Mouse (Mus musculus) midbrain, embryonic 13.5 days (tissue): Measurements from ENCODE around the gene Asna1. TPM values are rescaled to one million over a fixed set of nuclear protein-coding genes. Genes with fewer than 3 reads are reported as not detected.

ENCODE experiments used
- ATAC-seq: fragments of 200-750 bp; cut with Nextera tagmentation; 2 replicates; pipeline ENCODE4 v1.8.0; 2017; ENCODE audit warnings: mild to moderate bottlenecking, moderate TSS enrichment, moderate library complexity
- H3K27ac ChIP-seq: fragments of 300-500 bp; sonication (generic); 2 replicates; pipeline ENCODE4 v1.5.1; 2015; ENCODE audit warnings: inconsistent platforms, mild to moderate bottlenecking, moderate library complexity
- H3K27me3 ChIP-seq: fragments of 300-500 bp; sonication (generic); 2 replicates; pipeline ENCODE4 v1.6.1; 2015; ENCODE audit warnings: mild to moderate bottlenecking, inconsistent platforms
- H3K36me3 ChIP-seq: fragments of 300-500 bp; sonication (generic); 2 replicates; pipeline ENCODE4 v1.6.1; 2015; ENCODE audit warnings: mild to moderate bottlenecking, inconsistent platforms
- H3K4me1 ChIP-seq: fragments of 300-500 bp; sonication (generic); replicated peaks from 2 replicates; pipeline ENCODE4 v1.6.1; 2015; ENCODE audit warnings: inconsistent platforms
- H3K4me2 ChIP-seq: fragments of 300-500 bp; sonication (generic); replicated peaks from 2 replicates; pipeline ENCODE4 v1.6.1; 2015; ENCODE audit warnings: moderate library complexity, mild to moderate bottlenecking, inconsistent platforms
- H3K4me3 ChIP-seq: fragments of 300-500 bp; sonication (generic); replicated peaks from 2 replicates; pipeline ENCODE4 v1.5.1; 2015; ENCODE audit warnings: mild to moderate bottlenecking, inconsistent platforms
- H3K9ac ChIP-seq: fragments of 300-500 bp; sonication (generic); replicated peaks from 2 replicates; pipeline ENCODE4 v1.6.1; 2015; ENCODE audit warnings: mild to moderate bottlenecking, inconsistent platforms
- H3K9me3 ChIP-seq: fragments of 300-500 bp; sonication (generic); 2 replicates; pipeline ENCODE4 v1.6.1; 2016; ENCODE audit warnings: mild to moderate bottlenecking, inconsistent platforms
- WGBS: fragments of 180-500 bp; shearing (Covaris S2); methylation state at CpG from one replicate; pipeline ENCODE4 v1.1.7; 2015; 5-methylcytosine and 5-hydroxymethylcytosine counted together
- microRNA-seq: library from miRNA; unstranded; fragments of <30 nt; microRNA quantifications from one replicate; pipeline ENCODE4, GENCODE M21; 2016
- polyA plus RNA-seq: library from polyadenylated mRNA; unstranded; fragments of >200 nt; fragmentation: Nextera tagmentation; extraction: Ambion mirVana; gene quantifications from 2 replicates; pipeline ENCODE4 v1.2.1, GENCODE M21; 2015

Asna1 gene
- polyA plus RNA-seq, 1 experiment from 2014 or later = 151 TPM

- no peaks in the 10 kb centered on the region for H3K27me3 ChIP-seq
- H3K4me1 ChIP-seq = peaks cover 54% of the 10 kb centered on the region
- H3K9ac ChIP-seq = peak overlapping the region; percentile 96
- H3K4me2 ChIP-seq = peak overlapping the region; percentile 88
- H3K4me3 ChIP-seq = peak overlapping the region; percentile 77
- WGBS = 30% methylated on average over 2 of the region's 2 CpGs
- peak overlapping the region; percentile 85 for H3K27ac ChIP-seq
- no peak for ATAC-seq
- peaks cover 28% of the 10 kb centered on the region for H3K36me3 ChIP-seq
- no peaks in the 10 kb centered on the region for H3K9me3 ChIP-seq
Measured at GRCm38 (mm10) chr8:84968650-84969049, 56.4 kb downstream of the Asna1 start.

Small RNA genes within 50 kb of the gene (microRNA-seq; reads per million reads assigned to microRNA genes)
- 1.0 reads per million for gene Mir7070

Other genes with a start within 250 kb of the Asna1 start
- 22.4 and 28.4 TPM in 2 replicates for gene Nfix, start 224.9 kb downstream of the Asna1 start, polyA plus RNA-seq
- 8.8 and 8.9 TPM in 2 replicates for gene Dand5, start 202.5 kb downstream of the Asna1 start, polyA plus RNA-seq
- 34.5 and 36.3 TPM in 2 replicates for gene Gadd45gip1, start 193.8 kb downstream of the Asna1 start, polyA plus RNA-seq
- 84.8 and 88.8 TPM in 2 replicates for gene Rad23a, start 184.6 kb downstream of the Asna1 start, polyA plus RNA-seq
- 599 and 642 TPM in 2 replicates for gene Calr, start 178.3 kb downstream of the Asna1 start, polyA plus RNA-seq
- 113 and 122 TPM in 2 replicates for gene Farsa, start 168.3 kb downstream of the Asna1 start, polyA plus RNA-seq
- 23.6 and 24.8 TPM in 2 replicates for gene Syce2, start 153.2 kb downstream of the Asna1 start, polyA plus RNA-seq
- 31.7 and 34.3 TPM in 2 replicates for gene Gcdh, start 131.4 kb downstream of the Asna1 start, polyA plus RNA-seq
- gene Klf1, start 123.4 kb downstream of the Asna1 start, polyA plus RNA-seq = 0.55 and 0.97 TPM in 2 replicates
- 6.0 and 6.2 TPM in 2 replicates for gene Dnase2a, start 116.7 kb downstream of the Asna1 start, polyA plus RNA-seq
- 55.6 and 56.1 TPM in 2 replicates for gene Mast1, start 87.9 kb downstream of the Asna1 start, polyA plus RNA-seq
- gene Rtbdn, start 78.3 kb downstream of the Asna1 start, polyA plus RNA-seq = 1.9 and 2.7 TPM in 2 replicates
- not detected in 2 replicates for gene Gm49661, start 55.8 kb downstream of the Asna1 start, polyA plus RNA-seq
- 1,603 and 1,658 TPM in 2 replicates for gene Prdx2, start 55.7 kb downstream of the Asna1 start, polyA plus RNA-seq
- 66.5 and 68.6 TPM in 2 replicates for gene Rnaseh2a, start 55.5 kb downstream of the Asna1 start, polyA plus RNA-seq
- gene Junb, start 46.6 kb downstream of the Asna1 start, polyA plus RNA-seq = 3.5 and 6.1 TPM in 2 replicates
- 23.5 and 23.8 TPM in 2 replicates for gene Hook2, start 34.7 kb downstream of the Asna1 start, polyA plus RNA-seq
- not detected in 2 replicates for gene Best2, start 10.8 kb downstream of the Asna1 start, polyA plus RNA-seq
- gene Trir, start 1.5 kb upstream of the Asna1 start, polyA plus RNA-seq = 135 and 153 TPM in 2 replicates
- gene Tnpo2, start 11.6 kb upstream of the Asna1 start, polyA plus RNA-seq = 51.7 and 56.8 TPM in 2 replicates
- gene Fbxw9, start 34.8 kb upstream of the Asna1 start, polyA plus RNA-seq = 61.7 and 64.3 TPM in 2 replicates
- gene Gm5741, start 42.7 kb upstream of the Asna1 start, polyA plus RNA-seq = 0.83 TPM in 1 of 2 replicates, not detected in the other
- gene Dhps, start 46.5 kb upstream of the Asna1 start, polyA plus RNA-seq = 90.0 and 93.2 TPM in 2 replicates
- 134 and 137 TPM in 2 replicates for gene Wdr83os, start 55.5 kb upstream of the Asna1 start, polyA plus RNA-seq
- 64.1 and 68.8 TPM in 2 replicates for gene Wdr83, start 56.0 kb upstream of the Asna1 start, polyA plus RNA-seq
- gene Man2b1, start 58.0 kb upstream of the Asna1 start, polyA plus RNA-seq = 16.6 and 17.3 TPM in 2 replicates
- 2.6 and 2.9 TPM in 2 replicates for gene Zfp791, start 97.8 kb upstream of the Asna1 start, polyA plus RNA-seq
- gene Cks1brt, start 126.6 kb upstream of the Asna1 start, polyA plus RNA-seq = not detected in 2 replicates
- gene Olfr371, start 200.7 kb upstream of the Asna1 start, polyA plus RNA-seq = not detected in 2 replicates